Mouse (Mus musculus): Measurements from ENCODE around the gene Gmds. TPM values are rescaled to one million over a fixed set of nuclear protein-coding genes. Genes with fewer than 3 reads are reported as not detected.

Gmds gene
- 25.4 and 35.1 TPM in 2 replicates for polyA plus RNA-seq (2012; rRNA removed)

DNA sequence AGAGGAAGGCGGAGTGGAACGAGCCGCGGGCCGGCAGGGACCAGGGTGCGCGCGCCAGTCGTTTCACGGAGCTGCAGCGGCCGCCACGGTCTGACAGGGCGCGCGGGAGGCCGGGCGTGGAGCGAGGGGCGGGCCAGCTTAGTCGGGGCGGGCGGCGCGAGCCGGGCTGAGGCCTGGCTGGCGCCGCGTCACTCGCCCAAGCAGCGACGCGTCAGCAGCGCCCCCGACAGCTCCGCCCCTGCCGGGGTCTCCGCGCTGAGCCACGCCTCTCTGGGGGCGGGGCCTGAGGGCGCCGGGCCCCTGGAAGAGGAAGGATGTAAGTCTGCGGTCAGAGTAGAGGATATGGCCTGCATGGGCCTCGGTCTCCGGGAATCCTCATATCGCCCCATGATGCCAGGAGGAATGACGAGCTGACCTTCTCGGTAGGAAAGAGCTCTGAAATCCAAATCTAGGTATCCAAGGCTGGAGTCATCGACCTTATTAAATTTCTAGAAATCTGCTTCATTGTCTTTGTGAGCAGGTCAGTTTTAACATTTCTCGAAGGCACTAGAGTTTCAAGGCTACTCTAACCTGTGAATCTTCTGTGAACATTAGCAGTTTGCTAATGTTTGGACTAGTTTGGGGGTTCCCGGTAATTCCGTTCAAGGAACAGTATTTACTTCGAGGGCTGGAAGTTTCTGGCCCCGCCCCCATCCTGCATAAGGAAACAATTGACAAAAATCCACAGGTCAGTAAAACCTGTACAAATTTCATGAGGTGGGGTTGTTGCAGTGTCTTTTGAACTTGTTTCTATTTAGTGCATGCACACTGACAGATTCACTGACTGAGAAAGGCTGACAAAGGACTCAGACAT is at the start of gene Gmds:
Gene Gmds, minus strand, starts transcription at position 228 of the 853 bp plus-strand sequence.
- no peak for DNase-seq (ENCODE audit: low read depth)

DNA sequence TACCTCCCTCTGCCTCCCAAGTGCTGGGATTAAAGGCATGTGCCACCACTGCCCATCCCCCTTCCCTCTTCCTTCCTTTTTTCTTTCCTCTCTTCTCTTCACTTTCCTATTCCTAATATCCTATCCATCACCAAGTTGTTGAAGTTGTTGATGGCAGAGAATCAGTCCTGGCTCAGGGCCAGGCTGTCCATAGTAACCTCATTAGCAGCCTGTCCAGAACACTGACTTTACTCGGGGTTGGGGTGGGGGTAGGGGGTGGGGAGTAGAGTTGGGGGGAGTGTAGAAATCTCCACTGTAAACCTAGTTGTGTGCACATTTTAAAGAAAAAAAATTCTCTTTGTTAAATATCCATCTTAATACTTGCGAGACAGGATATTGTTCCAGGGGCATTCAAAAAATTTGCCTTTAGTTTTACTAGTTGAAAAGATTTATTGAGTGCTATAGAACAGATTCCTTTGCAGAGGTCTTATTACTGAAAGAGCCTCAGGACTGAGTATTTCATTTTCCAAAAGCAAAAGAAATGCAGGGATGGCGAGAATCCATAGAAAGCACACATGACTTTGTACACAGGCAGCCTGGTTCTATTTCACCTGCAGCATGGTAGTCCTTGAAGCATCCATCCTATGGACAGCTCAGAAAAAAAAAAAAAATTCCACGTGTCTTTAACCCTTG is 47.0 kb upstream of the Gmds start:
- no peak for DNase-seq (ENCODE audit: low read depth)

DNA sequence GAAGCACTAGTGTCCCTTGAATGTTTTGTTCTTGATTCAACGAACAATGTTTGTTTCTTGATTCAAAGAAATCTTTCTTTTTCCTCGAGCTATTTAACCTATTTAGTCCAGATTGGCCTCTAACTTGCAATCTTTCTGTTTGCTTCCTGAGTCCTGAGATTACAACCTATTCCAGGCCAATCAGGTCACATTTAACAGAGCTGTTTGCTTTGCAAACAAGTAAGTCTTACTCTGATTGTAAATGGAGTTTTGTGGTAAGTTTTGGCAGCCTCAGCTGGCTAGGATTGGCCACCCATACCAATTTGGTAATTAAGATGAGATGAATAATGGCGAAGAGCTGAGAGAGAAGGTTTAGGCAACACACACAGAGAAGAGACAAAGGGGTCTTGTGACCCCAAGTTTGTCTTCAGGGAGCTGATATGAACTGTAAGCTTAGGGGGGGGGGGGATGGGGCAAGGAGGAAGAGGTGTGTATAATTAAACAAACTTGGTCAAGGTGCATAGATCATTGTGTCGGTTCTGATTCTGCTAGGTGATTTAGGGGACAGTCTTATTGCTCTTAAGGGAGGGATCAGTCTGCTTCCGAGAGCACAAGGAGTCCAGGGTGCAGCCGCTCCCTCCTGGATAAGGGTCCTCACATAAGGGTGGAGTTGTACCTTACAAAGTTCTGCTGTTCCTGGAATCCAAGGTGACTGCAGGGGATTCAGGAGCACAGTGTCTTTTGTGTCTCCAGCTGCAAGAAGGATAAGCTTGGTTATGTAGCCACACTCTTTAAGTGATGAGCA is 43.9 kb upstream of the Gmds start:
- DNase-seq (ENCODE audit: low read depth) = no peak

DNA sequence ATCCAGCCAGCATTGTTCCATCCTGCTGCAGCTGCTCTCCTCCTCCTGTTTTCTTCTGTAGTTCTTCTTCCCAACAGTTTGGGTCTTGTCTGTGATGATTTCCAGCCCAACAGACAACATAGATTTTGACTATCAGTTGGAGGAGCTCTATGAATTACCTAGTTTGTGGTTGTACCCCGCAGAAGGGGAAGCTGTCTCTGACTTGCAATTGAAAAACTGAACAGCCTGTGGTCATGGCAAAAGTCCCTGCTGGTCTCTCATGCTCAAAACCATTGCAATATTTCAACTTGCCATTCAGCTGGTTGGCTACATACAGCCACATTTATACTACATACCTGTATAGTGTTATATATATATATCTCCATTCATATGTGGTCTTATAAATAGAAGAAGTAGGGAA is 40.1 kb upstream of the Gmds start:
- no peak for DNase-seq (ENCODE audit: low read depth)

DNA sequence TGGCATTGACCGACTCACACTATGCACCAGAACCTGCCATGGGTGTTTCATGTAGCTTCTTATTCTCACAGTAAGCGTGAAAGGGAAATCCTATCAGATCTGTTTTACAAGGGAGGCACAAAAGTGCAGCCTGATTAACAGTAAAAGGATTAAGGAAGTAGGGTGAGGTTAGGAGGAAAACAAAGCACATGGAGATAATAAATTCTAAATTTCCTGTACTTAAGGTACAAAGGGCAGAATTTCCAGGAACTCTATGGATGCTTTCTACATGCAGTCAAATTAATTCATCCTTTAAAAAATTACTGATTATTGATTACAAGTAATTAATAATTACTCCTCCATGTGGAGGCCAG is 34.0 kb upstream of the Gmds start:
- DNase-seq (ENCODE audit: low read depth) = no peak

DNA sequence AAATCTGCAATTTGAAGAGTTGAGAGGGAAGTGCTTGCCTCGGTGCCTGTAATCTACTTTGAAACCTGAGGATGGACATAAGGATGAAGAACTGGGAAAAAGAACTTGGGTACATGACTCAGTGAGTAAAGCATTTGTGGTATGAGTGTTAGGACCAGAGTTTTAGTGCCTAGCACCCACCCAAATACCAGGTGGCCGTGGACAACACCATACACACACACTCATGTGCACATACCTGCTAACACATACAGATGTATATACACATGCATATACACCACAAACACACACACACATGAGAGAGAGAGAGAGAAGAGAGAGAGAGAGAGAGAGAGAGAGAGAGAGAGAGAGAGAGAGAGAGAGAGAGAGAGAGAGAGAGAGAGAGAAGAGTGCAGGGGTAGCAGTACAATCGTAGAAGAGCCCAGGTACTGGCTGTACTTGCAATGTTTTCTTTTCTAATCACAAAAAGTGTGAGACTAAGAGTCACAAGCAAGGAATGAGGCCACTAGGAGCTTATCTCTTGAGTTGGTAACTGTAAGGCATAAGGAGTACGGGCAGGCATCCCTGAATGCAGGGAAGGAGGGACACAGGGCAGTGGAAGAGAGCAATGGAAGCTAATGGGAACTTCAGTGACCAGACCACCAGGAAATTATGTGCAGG is 33.5 kb upstream of the Gmds start:
- no peak for DNase-seq (ENCODE audit: low read depth)

DNA sequence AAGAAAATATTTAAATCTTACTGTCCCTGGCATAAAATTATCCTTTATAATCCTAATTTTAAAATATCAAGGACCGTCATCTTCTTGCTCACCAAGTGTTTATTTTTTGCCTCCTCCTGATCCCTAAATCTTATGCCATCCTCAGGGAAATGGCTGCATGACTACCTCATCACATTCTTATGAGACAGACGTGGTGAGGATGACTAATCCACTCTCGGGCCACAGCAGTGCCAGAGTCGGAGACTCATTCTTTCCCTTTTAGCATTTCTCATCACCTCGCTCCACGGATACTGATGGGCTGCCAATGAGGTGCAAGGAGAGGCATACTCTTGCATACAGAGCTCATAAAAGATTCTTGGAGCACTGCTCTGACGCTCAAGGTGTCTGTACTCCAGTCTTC is 32.2 kb upstream of the Gmds start:
- no peak for DNase-seq (ENCODE audit: low read depth)

DNA sequence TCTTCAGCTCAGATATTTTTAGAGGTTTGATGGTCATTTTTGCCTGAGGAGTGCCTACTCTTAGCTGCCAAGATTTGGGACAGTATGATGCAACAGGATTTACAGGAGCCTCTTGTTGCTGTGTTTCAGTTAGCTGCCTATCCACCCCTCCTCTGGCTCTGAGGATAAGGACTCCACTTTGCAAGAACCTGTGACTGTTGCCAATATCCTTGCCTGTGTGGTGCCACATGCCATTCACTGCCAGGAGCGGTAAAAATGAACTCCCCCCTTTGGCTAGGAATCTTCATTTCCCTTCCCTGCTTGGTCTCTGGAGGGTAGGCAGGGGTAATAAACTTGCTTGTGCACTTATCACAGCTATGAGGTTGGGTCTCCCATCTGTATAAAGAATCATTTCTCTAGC is 31.6 kb upstream of the Gmds start:
- DNase-seq (ENCODE audit: low read depth) = no peak

DNA sequence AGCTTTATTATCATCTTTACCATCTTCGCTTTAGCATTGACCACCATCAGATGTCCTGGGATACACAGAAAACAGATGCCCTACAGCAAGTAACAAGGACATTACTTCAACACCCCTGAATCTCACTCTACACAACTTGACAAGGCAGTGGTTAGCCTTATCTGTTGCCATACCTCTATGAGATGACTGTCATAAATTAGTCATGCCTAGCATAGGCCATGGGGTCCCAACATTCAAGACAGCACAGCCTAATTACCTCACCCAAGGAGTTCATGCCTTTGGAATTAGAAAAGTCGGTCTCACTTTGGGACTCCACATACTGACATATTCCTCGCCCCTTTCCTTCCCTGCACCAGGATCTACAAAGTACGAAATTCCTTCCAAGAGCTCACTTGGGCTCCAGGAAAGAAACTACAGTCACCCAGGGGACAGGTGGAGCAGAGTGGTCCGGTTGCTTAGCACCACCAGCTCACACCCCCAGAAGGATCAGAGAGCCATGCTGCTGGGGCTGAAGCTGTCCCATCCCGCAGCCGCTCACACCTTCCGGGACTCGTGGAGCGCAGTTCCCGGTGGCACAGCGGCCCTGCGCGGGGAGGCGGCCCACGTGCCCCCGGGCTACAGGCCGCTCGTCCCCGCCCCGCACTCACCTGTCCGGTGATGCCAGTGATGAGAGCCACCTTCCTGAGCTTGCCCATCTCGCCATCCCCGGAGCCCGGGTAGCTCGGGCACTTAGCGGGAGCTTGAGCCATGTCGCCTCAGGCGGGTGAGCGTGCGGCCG is 616 bp downstream of the Gmds start:
- DNase-seq (ENCODE audit: low read depth) = no peak

DNA sequence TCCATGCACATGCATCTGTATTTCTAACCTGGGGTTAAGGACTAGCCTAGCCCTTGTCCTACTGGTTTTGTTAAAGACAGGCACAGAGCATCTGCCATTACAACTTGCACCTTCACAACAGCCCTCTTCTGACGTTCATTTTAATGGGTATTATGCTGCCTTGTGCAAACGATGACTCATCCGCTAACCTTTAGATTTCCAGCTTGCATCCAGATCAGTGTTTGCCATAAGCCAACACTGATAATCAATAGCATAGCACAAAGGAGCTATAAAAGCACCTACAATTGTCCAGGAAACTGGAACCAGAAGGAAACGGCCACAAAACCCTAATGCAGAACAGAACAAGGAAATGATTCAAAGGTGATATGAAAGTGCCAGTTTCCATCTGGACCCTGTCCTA is 20.2 kb downstream of the Gmds start:
- no peak for DNase-seq (ENCODE audit: low read depth)

DNA sequence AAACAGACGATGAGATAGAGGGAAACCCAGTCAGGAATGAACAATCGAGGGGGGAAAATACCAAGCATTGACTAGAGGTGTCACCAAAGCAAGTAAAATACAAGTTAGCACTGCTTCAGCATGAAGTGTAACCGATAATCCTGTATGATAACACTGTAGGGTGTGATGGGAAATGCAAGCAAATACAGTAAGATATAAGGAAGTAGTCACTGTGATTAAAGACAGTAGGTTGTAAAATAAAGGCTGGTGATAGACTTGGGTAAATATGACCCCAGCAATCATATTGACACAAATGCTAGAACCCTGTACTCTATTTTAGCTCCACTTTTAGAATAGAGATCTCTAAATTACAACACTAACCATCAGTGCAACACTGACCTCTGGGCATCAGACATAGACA is 21.2 kb downstream of the Gmds start:
- no peak for DNase-seq (ENCODE audit: low read depth)

DNA sequence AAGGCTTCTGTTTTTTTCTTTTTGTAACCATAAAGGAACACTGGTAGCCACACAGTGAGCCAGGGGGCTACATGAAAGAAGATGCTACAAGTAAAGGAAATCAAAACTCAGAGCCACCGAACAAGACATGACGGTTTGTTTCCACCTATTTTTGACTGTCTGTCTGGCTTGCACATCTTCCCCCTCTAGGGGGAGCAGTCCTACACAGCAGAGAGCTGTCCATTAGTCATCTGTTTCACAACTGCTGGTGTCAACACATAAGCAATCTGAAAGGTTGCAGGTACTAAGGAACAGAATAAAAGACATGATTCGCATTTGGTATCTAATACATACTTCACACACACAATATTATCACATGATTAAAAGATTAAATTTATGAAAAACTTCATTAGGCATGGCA is 25.9 kb downstream of the Gmds start:
- DNase-seq (ENCODE audit: low read depth) = peak; percentile 57

DNA sequence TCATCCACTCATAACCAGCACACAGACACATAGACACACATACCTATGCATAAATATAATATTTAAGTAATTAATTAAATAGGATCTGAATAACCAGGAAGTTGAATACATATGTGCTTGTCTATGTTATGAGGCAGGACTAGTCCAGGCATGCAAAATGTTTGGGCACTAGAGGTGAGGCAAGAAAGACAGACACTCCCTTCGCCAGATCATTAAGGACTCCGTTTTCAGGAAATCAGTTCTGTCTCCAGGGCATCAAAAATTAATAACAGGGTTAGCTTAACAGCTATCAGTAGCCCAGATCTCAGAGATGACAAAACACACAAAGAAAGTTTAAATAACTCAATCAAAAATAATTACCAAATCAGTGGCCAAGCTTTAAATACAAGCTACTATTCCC is 27.1 kb downstream of the Gmds start:
- peak; percentile 63 for DNase-seq (ENCODE audit: low read depth)

DNA sequence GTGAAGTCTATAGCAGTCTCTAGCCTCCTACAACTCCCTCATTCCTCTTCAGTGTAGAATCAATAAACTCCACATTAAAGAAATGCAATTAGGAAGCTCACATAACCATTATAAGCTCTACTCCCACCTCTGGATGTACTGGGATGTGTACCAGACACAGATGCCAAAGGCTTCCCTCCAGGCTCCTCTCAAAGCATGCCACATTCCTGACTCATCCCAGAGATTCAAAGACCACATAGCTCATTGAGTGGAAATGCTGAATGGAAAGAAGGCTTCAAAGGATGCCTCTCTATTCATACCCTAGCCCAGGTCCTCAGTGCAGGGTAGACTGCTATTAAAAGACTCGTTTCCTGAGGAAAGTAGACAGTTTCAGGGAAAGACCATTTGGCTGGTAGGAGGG is 40.1 kb downstream of the Gmds start:
- no peak for DNase-seq (ENCODE audit: low read depth)

DNA sequence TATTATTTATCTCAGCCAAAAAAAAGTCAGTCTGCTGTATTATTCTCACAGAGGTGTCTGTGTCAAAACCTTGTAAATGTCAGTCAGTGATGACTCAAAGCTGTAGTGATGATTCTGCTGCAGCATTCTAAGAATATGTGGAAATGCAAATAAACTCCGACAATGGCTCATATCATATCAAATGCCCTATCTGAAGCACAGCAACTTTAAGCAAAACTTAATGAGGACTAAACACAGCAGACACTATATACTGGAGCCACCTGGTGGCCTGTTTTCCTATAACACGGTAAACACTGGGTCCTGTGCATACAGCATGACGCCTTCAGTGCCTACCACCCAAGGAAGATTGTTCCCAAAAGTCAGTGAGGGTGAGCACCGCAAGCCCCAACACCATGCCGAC is 41.1 kb downstream of the Gmds start:
- DNase-seq (ENCODE audit: low read depth) = no peak

DNA sequence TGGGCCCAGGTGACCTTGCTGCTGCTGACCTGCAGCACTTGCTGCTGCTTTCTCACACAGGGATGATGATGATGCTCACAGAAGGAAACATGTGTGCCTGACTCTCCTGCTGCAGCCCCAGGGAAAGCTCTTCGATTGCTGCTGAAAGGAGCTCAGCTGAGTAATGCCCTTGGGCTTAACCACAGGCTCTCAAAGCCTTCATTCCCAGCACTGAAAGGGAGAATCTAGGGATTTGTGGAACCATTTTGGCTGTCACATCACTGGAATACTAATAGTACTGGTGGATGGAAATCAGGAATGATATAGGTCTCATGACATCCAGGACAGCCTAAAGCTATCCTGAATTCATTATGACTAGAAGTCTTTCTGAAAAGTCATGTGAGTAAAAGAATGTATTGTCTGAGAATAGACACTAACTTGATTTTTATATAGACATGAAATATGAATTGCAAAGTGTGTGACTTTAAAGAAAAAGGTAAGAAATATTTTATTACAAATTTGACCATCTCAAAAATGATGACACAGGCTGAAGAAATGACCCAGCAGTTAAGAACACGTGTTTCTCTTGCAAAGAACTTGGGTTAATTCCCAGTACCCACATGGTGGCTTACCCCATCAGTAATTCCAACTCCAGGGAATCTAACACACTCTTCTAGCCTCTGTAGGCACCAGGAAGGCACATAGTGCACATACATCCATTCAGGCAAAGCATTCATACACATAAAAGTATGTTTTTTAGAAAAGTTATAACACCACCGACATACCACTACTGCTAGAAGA is 43.9 kb downstream of the Gmds start:
- DNase-seq (ENCODE audit: low read depth) = no peak

DNA sequence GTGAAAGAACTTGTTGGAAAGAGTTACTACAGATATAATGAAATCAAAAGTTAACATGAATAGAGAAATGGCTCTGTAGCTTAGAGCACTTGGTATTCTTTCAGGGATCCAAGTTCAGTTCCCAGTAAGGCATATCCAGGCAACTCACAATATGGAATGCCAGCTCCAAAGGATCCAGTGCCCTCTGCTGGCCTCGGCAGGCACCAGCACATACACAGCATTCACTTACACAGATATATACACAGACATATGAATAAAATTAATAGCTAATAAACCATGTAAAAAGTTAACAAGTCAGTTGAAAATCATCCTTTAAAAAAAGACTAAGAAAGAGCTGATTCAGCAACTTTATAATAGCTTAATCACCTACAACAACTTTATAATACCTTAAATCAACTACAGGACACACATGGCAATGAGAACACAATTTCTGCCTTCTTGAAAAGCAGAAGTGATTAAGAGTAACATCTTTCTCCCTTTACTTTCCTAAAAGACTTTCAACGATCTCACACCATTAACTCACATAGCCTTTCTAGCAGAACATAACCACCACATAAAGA is 65.5 kb downstream of the Gmds start:
- DNase-seq (ENCODE audit: low read depth) = no peak

DNA sequence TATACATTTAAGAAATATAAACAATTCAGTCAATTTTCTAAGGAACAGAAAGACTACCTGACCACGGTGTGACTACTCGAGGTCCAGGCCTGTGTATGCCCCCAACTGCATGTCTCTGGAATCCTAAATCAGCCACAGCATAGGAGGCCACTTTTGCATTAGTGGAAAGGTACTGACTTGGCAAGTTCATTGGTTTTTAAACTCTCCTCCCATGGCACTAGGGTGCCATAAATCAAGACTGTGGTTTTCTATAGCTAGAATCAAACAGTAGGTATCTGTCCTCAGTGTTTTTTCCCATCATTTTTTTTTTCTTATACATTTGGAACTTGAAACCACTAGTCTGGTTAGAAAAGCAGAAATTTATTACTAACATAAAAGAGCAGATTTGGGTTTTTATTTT is 68.8 kb downstream of the Gmds start:
- DNase-seq (ENCODE audit: low read depth) = no peak

DNA sequence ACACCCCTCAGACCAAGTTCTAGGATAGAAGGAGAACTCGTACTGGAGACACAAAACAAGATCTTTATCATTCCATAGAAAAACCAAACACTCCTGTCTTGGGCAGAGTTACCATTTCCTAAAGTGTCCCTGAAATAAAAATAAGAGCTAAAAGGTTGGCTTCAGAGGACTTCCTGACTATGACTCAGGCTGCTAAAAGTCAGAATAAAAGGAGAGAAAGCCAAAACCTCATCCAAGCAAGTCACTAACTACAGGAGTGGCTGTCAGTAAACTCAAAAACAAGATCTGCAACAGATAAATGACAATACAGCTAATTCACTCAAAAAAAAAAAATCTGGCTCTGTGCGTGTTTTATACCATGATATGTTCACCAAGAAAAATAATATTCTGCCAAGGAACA is 69.3 kb downstream of the Gmds start:
- no peak for DNase-seq (ENCODE audit: low read depth)

DNA sequence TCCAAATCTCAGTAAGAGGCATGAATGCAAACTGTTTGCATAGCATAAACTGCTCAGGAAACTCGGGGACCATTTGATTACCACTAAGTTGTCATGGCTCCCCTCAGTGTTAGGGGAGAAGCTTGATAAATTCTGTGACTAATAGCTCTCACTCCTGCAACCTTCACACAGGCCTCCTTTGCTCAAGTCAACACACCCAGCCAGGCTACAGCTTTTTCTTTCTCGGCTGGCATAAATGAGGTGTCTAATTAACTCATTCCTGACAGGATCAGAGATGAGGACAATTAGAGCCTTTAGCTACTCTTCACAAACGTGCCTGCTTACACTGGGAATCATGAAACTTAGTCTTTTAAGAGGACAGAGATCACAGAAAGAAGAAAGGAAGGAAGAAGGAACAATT is 70.3 kb downstream of the Gmds start:
- no peak for DNase-seq (ENCODE audit: low read depth)
